Mouse (Mus musculus) heart, embryonic 14.5 days (tissue): ENCODE results near the gene Anln. TPM values are rescaled to one million over a fixed set of nuclear protein-coding genes. Genes with fewer than 3 reads are reported as not detected.

Experiments
- ATAC-seq: fragments of 200-750 bp; cut with Nextera tagmentation; 2 replicates; pipeline ENCODE4 v1.8.0; 2017; ENCODE audit warnings: low read depth, moderate TSS enrichment; ENCODE audit not compliant: insufficient number of reproducible peaks, insufficient read depth, low FRiP score
- H3K27ac ChIP-seq, 2 experiments: fragments of 200-500 bp in 1 of 2; fragments of 300-500 bp in 1 of 2; sonication (generic) in 1 of 2; replicated peaks in 1 of 2; 2 replicates each; pipeline ENCODE4 v1.5.1; 2012 to 2014; ENCODE audit warnings: low read depth in 2 of 2, low read length in 2 of 2, control low read depth in 1 of 2, mild to moderate bottlenecking in 1 of 2, mixed read lengths in 1 of 2; ENCODE audit not compliant: control insufficient read depth in 1 of 2, insufficient read depth in 1 of 2
- H3K27me3 ChIP-seq: fragments of 300-500 bp; sonication (generic); 2 replicates; pipeline ENCODE4 v1.6.1; 2014; ENCODE audit warnings: mild to moderate bottlenecking, low read length, control low read depth; ENCODE audit not compliant: control insufficient read depth, insufficient read depth
- H3K36me3 ChIP-seq: fragments of 300-500 bp; sonication (generic); 2 replicates; pipeline ENCODE4 v1.6.1; 2014; ENCODE audit warnings: mild to moderate bottlenecking, control low read depth, low read length, mixed read lengths; ENCODE audit not compliant: control insufficient read depth, insufficient read depth
- H3K4me1 ChIP-seq, 2 experiments: fragments of 200-500 bp in 1 of 2; fragments of 300-500 bp in 1 of 2; sonication (generic) in 1 of 2; 2 replicates each; pipeline ENCODE4 v1.6.1; 2012 to 2014; ENCODE audit warnings: low read length in 2 of 2, control low read depth in 1 of 2, mixed read lengths in 1 of 2; ENCODE audit not compliant: control insufficient read depth in 2 of 2, insufficient read depth in 2 of 2
- H3K4me2 ChIP-seq: fragments of 300-500 bp; sonication (generic); 2 replicates; pipeline ENCODE4 v1.6.1; 2014; ENCODE audit warnings: mild to moderate bottlenecking, low read length
- H3K4me3 ChIP-seq, 2 experiments: fragments of 200-500 bp in 1 of 2; fragments of 300-500 bp in 1 of 2; sonication (generic) in 1 of 2; 2 replicates each; pipeline ENCODE4 v1.5.1; 2012 to 2014; ENCODE audit warnings: low read length in 2 of 2, mild to moderate bottlenecking in 2 of 2, control low read depth in 1 of 2, low read depth in 1 of 2, moderate library complexity in 1 of 2; ENCODE audit not compliant: control insufficient read depth in 1 of 2, insufficient read depth in 1 of 2
- H3K9ac ChIP-seq: fragments of 300-500 bp; sonication (generic); 2 replicates; pipeline ENCODE4 v1.6.1; 2014; ENCODE audit warnings: mild to moderate bottlenecking, low read length
- H3K9me3 ChIP-seq: fragments of 300-500 bp; sonication (generic); 2 replicates; pipeline ENCODE4 v1.6.1; 2016; ENCODE audit warnings: low read length, control low read depth; ENCODE audit not compliant: control insufficient read depth
- WGBS: fragments of 180-500 bp; shearing (Covaris S2); extraction: QIAGEN DNeasy Blood & Tissue Kit; methylation state at CpG from one replicate; pipeline ENCODE4 v1.1.7; 2014; 5-methylcytosine and 5-hydroxymethylcytosine counted together
- polyA plus RNA-seq: library from polyadenylated mRNA; unstranded; fragments of >200 nt; fragmentation: Nextera tagmentation; extraction: Ambion mirVana; gene quantifications from 2 replicates; pipeline ENCODE4 v1.2.1, GENCODE M21; 2014

Gene Anln
- polyA plus RNA-seq, 1 experiment from 2014 or later = 62.0 TPM

DNA sequence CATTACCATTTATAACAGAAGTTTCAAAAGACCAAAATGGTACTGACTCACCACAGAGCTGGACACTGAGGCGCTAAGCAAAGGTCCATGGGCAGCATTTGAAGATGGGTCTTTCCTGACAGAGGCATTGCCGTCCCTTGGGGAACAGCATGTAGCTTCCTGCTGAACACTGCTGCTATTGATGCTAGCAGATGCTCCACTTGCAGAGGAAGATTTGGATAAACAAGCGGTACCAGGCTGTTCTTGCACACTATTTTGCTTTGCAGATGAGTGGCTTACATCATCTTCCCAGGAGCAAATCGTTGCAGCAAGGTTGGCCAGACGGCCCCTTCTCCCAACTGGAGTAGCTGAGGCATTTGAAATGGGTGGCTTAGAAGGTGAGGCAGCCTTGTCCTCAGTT, 12.9 kb downstream of the Anln start:
- H3K4me2 ChIP-seq = no peak overlapping the region
- 84% methylated on average over 5 of the region's 5 CpGs for WGBS
- H3K4me1 ChIP-seq = no peaks in the 10 kb centered on the region
- peaks cover 93% of the 10 kb centered on the region for H3K36me3 ChIP-seq
- ATAC-seq = no peak
- H3K9me3 ChIP-seq = no peaks in the 10 kb centered on the region
- H3K27me3 ChIP-seq = no peaks in the 10 kb centered on the region
- no peak overlapping the region for H3K27ac ChIP-seq
- no peak overlapping the region for H3K9ac ChIP-seq
- no peak overlapping the region for H3K4me3 ChIP-seq

DNA sequence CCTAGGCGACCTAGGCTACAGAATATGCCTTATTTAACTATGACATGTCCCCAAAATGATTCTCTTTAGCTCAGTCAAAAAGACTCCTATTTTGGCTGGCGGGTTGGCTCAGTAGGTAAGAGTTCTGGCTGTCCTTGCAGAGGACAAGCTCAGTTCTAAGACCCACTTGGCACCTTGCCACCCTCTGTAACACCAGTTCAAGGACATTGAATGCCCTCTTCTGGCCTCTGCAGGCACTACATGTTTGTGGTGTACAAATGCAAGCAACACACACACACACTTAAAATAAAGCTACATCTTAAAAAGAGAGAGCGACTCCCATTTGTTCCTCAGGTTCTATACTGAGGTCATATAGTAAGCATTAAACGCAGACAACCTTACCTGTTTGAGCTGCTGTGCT, 16.2 kb downstream of the Anln start:
- 96% methylated on average over 4 of the region's 4 CpGs for WGBS
- no peak overlapping the region for H3K9ac ChIP-seq
- H3K9me3 ChIP-seq = no peaks in the 10 kb centered on the region
- no peak overlapping the region for H3K4me3 ChIP-seq
- ATAC-seq = no peak
- H3K4me2 ChIP-seq = no peak overlapping the region
- H3K27ac ChIP-seq = no peak overlapping the region
- no peaks in the 10 kb centered on the region for H3K4me1 ChIP-seq
- no peaks in the 10 kb centered on the region for H3K27me3 ChIP-seq
- peaks cover 90% of the 10 kb centered on the region for H3K36me3 ChIP-seq

DNA sequence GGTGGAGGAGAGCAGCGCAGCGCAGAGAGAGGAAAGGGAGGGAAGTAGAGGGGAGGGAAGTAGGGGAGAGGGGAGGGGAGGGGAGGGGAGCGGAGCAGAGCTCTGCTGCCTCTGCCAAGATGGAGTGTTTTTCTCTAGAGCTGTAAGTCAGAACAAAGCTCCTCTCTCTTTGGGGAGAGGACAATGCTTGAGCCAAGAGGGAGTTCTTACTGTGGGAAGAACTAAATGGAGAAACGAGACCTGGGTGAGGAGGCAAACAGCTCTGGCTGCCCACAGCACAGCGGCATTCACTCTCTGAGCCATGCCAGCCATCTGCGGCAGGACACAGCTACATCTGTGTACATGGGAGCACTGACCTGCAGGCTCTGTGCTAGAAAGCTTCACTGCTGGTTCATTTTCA, 21.0 kb downstream of the Anln start:
- ATAC-seq = no peak
- no peak overlapping the region for H3K27ac ChIP-seq
- no peaks in the 10 kb centered on the region for H3K9me3 ChIP-seq
- H3K36me3 ChIP-seq = peaks cover 95% of the 10 kb centered on the region
- no peak overlapping the region for H3K4me2 ChIP-seq
- no peak overlapping the region for H3K4me3 ChIP-seq
- WGBS = 84% methylated on average over 6 of the region's 6 CpGs
- no peaks in the 10 kb centered on the region for H3K27me3 ChIP-seq
- H3K9ac ChIP-seq = no peak overlapping the region
- H3K4me1 ChIP-seq = no peaks in the 10 kb centered on the region

DNA sequence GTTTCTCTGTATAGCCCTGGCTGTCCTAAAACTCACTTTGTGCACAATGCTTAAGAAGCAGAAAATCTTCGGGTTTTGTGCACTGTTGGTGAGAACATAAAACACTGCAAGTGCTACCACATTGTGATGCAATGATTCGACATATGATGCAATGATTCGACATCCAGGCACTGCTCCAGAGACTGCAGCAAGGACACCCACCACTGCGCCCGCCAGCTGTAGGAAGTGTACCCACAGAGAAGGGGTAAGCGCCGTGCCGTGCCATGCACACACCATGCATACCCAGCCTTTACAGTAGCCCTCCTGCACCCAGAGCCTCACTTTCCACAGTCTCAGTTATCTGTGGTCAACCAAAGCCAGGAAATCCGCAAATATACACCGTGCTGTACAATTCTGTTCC, 22.4 kb downstream of the Anln start:
- ATAC-seq = no peak

DNA sequence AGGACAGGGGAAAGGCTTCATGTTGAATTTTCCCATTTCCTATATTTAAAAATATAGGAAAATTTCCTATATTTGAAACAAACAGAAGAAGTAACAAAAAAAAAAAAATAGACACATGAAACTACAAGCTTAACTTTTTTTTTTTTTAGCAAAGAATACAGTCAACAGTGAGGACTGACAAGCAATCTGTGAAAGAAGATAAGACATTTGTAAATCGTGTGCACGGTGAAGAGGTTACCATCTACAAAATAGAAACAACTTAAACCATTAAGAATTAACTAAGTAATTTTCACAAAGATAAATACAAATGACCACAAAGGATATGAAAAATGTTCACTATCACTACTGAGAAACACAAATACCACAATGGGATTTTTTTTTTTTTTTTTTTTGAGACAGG, 22.8 kb downstream of the Anln start:
- H3K9ac ChIP-seq = no peak overlapping the region
- no peaks in the 10 kb centered on the region for H3K9me3 ChIP-seq
- no peaks in the 10 kb centered on the region for H3K27me3 ChIP-seq
- no peaks in the 10 kb centered on the region for H3K4me1 ChIP-seq
- WGBS = 96% methylated on average over 2 of the region's 2 CpGs
- no peak for ATAC-seq
- peaks cover 94% of the 10 kb centered on the region for H3K36me3 ChIP-seq
- H3K4me3 ChIP-seq = no peak overlapping the region
- H3K27ac ChIP-seq = no peak overlapping the region
- no peak overlapping the region for H3K4me2 ChIP-seq

More for the DNA sequence above, 22.4 kb downstream of the Anln start:
- H3K4me1 ChIP-seq = no peaks in the 10 kb centered on the region
- H3K9ac ChIP-seq = no peak overlapping the region
- peaks cover 94% of the 10 kb centered on the region for H3K36me3 ChIP-seq
- H3K9me3 ChIP-seq = no peaks in the 10 kb centered on the region
- WGBS = 94% methylated on average over 10 of the region's 10 CpGs
- H3K4me2 ChIP-seq = no peak overlapping the region
- no peak overlapping the region for H3K27ac ChIP-seq
- H3K4me3 ChIP-seq = no peak overlapping the region
- H3K27me3 ChIP-seq = no peaks in the 10 kb centered on the region

DNA sequence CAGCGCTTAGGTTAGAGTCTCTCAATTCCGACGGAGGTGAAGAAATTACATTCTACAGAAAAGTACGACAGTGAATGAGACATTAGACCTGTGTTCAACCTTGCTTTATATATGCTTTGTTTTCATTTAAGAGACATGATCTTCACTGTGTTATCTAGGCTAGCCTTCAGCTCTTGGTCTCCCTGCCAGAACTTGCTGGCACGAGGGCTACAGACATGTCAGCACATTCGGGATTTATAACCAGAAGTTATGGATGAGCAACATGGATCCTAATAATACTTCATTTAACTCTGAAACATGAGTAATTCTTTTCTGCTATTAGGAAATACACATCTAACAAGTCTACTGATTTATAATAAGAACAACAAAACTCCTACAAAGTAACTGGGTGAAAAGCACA, 28.1 kb downstream of the Anln start:
- Histone ChIP-seq H3K9ac (no peak overlapping the region), H3K36me3 (peaks cover 96% of the 10 kb centered on the region), H3K4me2 (no peak overlapping the region), H3K4me1 (no peaks in the 10 kb centered on the region), H3K4me3 (no peak overlapping the region), H3K9me3 (no peaks in the 10 kb centered on the region), H3K27ac (no peak overlapping the region), H3K27me3 (no peaks in the 10 kb centered on the region)
- no peak for ATAC-seq
- 91% methylated on average over 6 of the region's 6 CpGs for WGBS

DNA sequence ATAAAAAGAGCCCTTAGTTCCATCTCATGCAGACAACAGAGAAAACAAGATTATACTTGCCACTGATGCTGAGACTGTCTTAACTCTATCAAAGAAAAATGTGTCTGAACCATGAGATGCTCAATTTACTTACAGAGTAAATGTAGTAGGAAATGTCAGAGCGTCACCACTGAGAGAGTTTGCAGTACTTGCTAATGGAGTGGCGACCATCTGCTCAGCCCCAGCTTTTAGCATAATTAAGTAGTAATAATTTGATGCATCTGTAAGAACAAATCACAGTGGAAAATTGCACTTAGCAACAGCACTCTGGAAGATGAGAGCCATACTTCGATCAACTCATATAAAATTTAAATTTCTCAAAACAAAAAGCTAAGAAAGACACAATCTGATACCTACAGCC, 33.1 kb downstream of the Anln start:
- WGBS = 92% methylated on average over 3 of the region's 3 CpGs
- H3K27me3 ChIP-seq = no peaks in the 10 kb centered on the region
- H3K27ac ChIP-seq = no peak overlapping the region
- no peak for ATAC-seq
- no peak overlapping the region for H3K9ac ChIP-seq
- H3K4me1 ChIP-seq = no peaks in the 10 kb centered on the region
- H3K4me2 ChIP-seq = no peak overlapping the region
- no peaks in the 10 kb centered on the region for H3K9me3 ChIP-seq
- no peak overlapping the region for H3K4me3 ChIP-seq
- H3K36me3 ChIP-seq = peaks cover 87% of the 10 kb centered on the region

DNA sequence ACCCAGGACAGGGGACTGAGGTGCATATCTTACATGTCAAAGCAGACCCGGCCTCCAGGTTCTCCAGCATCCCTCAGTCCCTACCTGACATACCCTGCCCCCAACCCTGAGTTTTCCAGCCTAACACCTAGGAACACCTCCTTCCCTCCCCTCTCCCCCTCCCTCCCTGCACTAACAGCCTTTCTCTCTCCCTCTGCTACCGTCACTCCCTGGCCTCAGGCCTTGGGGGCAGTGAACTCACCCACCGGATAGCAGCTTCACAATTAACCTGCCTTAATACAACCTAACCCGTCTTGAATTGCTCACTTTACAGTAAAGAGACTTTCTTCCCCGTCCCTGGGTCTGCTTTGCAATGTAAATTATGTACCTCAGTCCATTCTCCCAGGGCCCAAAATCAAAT, 35.1 kb downstream of the Anln start:
- Histone ChIP-seq H3K27me3 (no peaks in the 10 kb centered on the region), H3K27ac (no peak overlapping the region), H3K36me3 (peaks cover 82% of the 10 kb centered on the region), H3K4me3 (no peak overlapping the region), H3K4me1 (no peaks in the 10 kb centered on the region), H3K9me3 (no peaks in the 10 kb centered on the region), H3K4me2 (no peak overlapping the region), H3K9ac (no peak overlapping the region)
- 85% methylated on average over 5 of the region's 5 CpGs for WGBS
- ATAC-seq = no peak
